Comparison of ENCODE assay signal across 29 mouse cellular contexts in genomic region chr2:71810906-71811305, GRCm38 (mm10).
DNase-seq lines count a peak whose midpoint lies in the region; ATAC-seq and TF ChIP-seq lines count a peak whose summit lies in the region.
"Had no signal": no experiment of that assay in that cellular context is flagged by ENCODE, and none has a peak within 500 bp of the region (broad histone marks: within the 10 kb centered on the region; RNA-seq: fewer than 3 reads in every experiment).

No protein-coding gene starts in this region.

- H3K9me3 ChIP-seq in megakaryocyte, embryonic 14.5 days: no peaks in the 10 kb centered on the region
- no peaks in the 10 kb centered on the region for H3K9me3 ChIP-seq in embryonic facial prominence, embryonic 10.5 days
- H3K9me3 ChIP-seq: embryonic facial prominence, embryonic 13.5 days; G1E; heart, embryonic 12.5 days; heart, embryonic 15.5 days had no signal

- DNase-seq in heart, adult 11 months: peak; percentile 54
- DNase-seq in heart, postnatal 4 days: no peak
- DNase-seq in urinary bladder, postnatal 14 days (ENCODE audit: low spot score): no peak
- DNase-seq in embryonic facial prominence, embryonic 10.5 days (ENCODE audit: low spot score): no peak
- DNase-seq: adrenal gland, adult 2 months; adrenal gland, postnatal 14 days; B cell, adult 2 months; cerebellum, adult 2 months; cerebellum, adult 9-11 months; cerebellum, postnatal 25 days; gastrocnemius, postnatal 25 days; heart, adult 18-20 months; heart, postnatal 10 days; heart, postnatal 36 days had no signal

- peaks cover 99% of the 10 kb centered on the region for H3K4me1 ChIP-seq in megakaryocyte, embryonic 14.5 days
- H3K4me1 ChIP-seq in small intestine, adult 2 months (ENCODE audit: control insufficient read depth, insufficient read depth, insufficient read length, low read length): peaks cover 59% of the 10 kb centered on the region
- H3K4me1 ChIP-seq in embryonic facial prominence, embryonic 10.5 days: peaks cover 53% of the 10 kb centered on the region

- TF ChIP-seq POLR2A in small intestine, adult 2 months (IDR thresholded peaks at IDR 0.05; ENCODE audit: low read depth, low read length): no peak

- 54% methylated on average over 6 of the region's 6 CpGs for WGBS in small intestine, adult 2 months
- 62% methylated on average over 6 of the region's 6 CpGs for WGBS in embryonic facial prominence, embryonic 10.5 days

- peaks cover 93% of the 10 kb centered on the region for H3K36me3 ChIP-seq in megakaryocyte, embryonic 14.5 days (replicated peaks; ENCODE audit: low read length)
- 0 out of 2 replicates have a peak, but pooled peaks cover 2% of the 10 kb centered on the region for H3K36me3 ChIP-seq in small intestine, adult 2 months (ENCODE audit: control insufficient read depth, insufficient read depth, low read length)
- no peaks in the 10 kb centered on the region for H3K36me3 ChIP-seq in embryonic facial prominence, embryonic 10.5 days (replicated peaks)
- H3K36me3 ChIP-seq: embryonic facial prominence, embryonic 13.5 days; G1E; heart, embryonic 15.5 days had no signal

- TF ChIP-seq CTCF in small intestine, adult 2 months (IDR thresholded peaks at IDR 0.05; ENCODE audit: extremely low read depth, insufficient read length, insufficient replicate concordance, low read depth, low read length): no peak

- ATAC-seq in megakaryocyte, adult 5-6 weeks (ENCODE audit: poor library complexity, severe bottlenecking): no peak
- peak; percentile 40 for ATAC-seq in granulocyte monocyte progenitor cell, adult 5-6 weeks (replicated peaks; ENCODE audit: poor library complexity, severe bottlenecking)
- ATAC-seq: forebrain, embryonic 14.5 days; hindbrain, postnatal 0 days; intestine, embryonic 16.5 days; Patski had no signal

- H3K27me3 ChIP-seq in megakaryocyte, embryonic 14.5 days (replicated peaks): no peaks in the 10 kb centered on the region
- H3K27me3 ChIP-seq in small intestine, adult 2 months (ENCODE audit: control insufficient read depth, insufficient read depth, low read length): no peaks in the 10 kb centered on the region
- no peaks in the 10 kb centered on the region for H3K27me3 ChIP-seq in embryonic facial prominence, embryonic 10.5 days (replicated peaks; ENCODE audit: low read depth, poor library complexity, severe bottlenecking)
- H3K27me3 ChIP-seq: CH12.LX; heart, embryonic 12.5 days; heart, embryonic 15.5 days; Patski had no signal

- peak overlapping the region; percentile 28 for H3K4me3 ChIP-seq in megakaryocyte, embryonic 14.5 days (replicated peaks)
- H3K4me3 ChIP-seq in small intestine, adult 2 months (ENCODE audit: low read depth, low read length): no peak overlapping the region
- no peak overlapping the region for H3K4me3 ChIP-seq in embryonic facial prominence, embryonic 10.5 days
- H3K4me3 ChIP-seq: embryonic facial prominence, embryonic 13.5 days; erythroblast, embryonic 14.5 days; heart, embryonic 12.5 days; heart, embryonic 15.5 days had no signal

- peak overlapping the region; percentile 37; the same call in 1 of the 2 replicates for H3K27ac ChIP-seq in small intestine, adult 2 months (ENCODE audit: insufficient read depth, low read depth, low read length)
- H3K27ac ChIP-seq in embryonic facial prominence, embryonic 10.5 days (replicated peaks): no peak overlapping the region
- H3K27ac ChIP-seq: embryonic facial prominence, embryonic 13.5 days; heart, embryonic 15.5 days; hindbrain, embryonic 14.5 days; hindbrain, postnatal 0 days had no signal
